Mouse (Mus musculus) adrenal gland, postnatal 25 days (tissue): Measurements from ENCODE around the gene Irak4. TPM values are rescaled to one million over a fixed set of nuclear protein-coding genes. Genes with fewer than 3 reads are reported as not detected.

Experiments
- DNase-seq: peaks from one replicate; pipeline ENCODE4 v3.0.0; 2021; ENCODE audit warnings: mixed read lengths
- total RNA-seq: library from RNA; stranded (reverse); gene quantifications from 2 replicates; pipeline ENCODE4 v1.2.3, GENCODE M21; 2021

Irak4 gene
- total RNA-seq, 1 experiment from 2014 or later, result 18.5 TPM

GRCm38 (mm10) chr15:94628463-94628829 lies 85.0 kb downstream of the Irak4 start:
- DNase-seq, result no peak

GRCm38 (mm10) chr15:94628830-94629601 lies 85.6 kb downstream of the Irak4 start, which contains the start of gene Tmem117:
TSS of gene Tmem117 (plus strand) at chr15:94629232.
- DNase-seq, result peak; percentile 52

GRCm38 (mm10) chr15:94630553-94630952 lies 87.1 kb downstream of the Irak4 start:
- no peak for DNase-seq

Other genes starting within 250 kb of the Irak4 start
- gene Adamts20, start 78.2 kb upstream of the Irak4 start, total RNA-seq, result 1.8 and 2.3 TPM in 2 replicates
- 5.0 and 6.0 TPM in 2 replicates for gene Pus7l, start 96 bp upstream of the Irak4 start, total RNA-seq
- gene Twf1, start 46.2 kb downstream of the Irak4 start, total RNA-seq, result 91.6 and 105 TPM in 2 replicates
- 4.7 and 4.9 TPM in 2 replicates for gene Tmem117, start 85.6 kb downstream of the Irak4 start, total RNA-seq